Mouse (Mus musculus) heart, postnatal 36 days (tissue): ENCODE data around the gene Ilk. TPM values are rescaled to one million over a fixed set of nuclear protein-coding genes. Genes with fewer than 3 reads are reported as not detected.
A peak's percentile ranks its signal among the peaks of the same experiment; 100 is the strongest.

Source experiments
- DNase-seq, 2 experiments: peaks; one replicate each; pipeline ENCODE4 v3.0.0; 2021 to 2022
- intact Hi-C: fragments of 180-260 bp; cut with DNase I; formaldehyde crosslinking; loops from one replicate; pipeline ENCODE4 v1.15.1; 2025
- total RNA-seq, 2 experiments: library from RNA; stranded (reverse); gene quantifications; 2 replicates each; pipeline ENCODE4 v1.2.3; 2021

The Ilk gene
- total RNA-seq, 2 experiments from 2014 or later = 95.1 to 98.9 TPM

DNA sequence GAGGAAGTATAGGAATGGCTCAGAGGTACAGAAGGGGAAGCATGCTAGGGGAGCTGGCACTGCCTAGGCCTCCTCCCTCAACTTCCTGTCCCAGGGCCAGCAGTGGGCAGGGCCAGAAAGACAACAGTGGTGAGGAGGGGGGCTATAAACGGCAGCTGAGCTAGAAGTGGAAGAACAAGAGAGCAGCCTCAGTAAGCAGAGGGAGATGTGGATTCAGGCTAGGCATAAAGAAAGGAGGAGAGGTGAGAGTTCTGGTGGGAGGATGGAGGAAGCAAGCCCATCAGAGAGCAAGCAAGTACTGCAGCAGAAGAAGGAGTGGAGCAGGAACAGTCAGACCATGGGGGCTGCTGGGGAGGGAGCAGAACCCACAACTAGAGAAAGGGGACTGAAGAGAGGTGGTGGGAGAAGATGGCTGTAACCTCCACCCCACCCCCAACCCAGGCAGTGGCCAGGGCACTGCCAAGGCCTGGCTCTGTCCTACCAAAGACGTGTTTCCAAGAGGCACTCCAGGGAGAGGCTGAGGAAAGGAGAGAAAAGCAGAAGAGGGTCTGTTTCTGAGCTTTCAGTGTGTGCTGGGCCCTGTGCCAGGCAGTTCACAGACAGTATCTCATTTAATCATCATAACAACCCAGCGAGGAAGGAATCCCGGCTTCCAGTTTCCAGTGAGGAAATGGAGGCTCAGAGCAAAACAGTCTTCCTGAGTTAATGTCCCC is 42.3 kb downstream of the Ilk start:
- DNase-seq = peak; percentile 36 to 47
- intact Hi-C loops = loop anchor here (2.0 kb wide), 1 partner anchor 30 kb away; no protein-coding TSS in a partner anchor

DNA sequence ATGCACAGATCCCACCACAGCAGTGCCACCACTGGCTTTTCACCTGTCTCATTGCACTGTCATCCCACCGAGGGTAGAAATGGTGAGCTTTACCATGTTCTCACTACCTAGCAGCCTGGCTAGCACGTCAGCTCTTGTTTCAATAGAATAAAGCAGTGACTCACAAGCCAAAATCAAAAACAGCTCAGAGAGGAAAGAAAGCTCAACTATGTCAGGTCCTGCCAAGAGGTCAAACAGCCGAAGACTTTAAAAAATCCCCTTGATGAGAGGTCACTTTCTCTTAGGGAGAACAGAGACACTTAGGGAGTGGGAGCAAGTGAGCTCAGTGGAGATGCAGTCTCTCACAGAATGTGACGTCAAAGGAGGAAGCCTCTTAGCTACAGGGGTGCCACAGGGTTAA is 47.5 kb downstream of the Ilk start:
- intact Hi-C loops = no loop called here

DNA sequence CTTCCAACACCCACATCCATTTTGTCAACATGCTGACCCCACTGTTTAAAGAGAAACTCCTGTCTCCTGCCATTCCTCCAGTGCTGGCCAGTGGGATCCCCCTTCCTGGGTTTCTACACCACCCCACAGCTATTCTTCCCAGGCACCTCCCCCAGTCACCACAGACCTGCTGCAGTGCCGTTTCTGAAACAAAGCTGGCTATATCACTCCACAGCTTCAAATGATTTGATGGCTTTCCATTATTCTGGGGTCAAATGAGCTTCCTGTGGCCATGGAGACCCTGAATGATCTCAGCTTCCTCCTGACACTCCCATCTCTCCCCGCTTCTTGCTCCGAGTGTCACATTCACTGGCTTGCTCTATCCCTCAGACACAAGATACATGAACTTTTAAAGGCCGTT is 48.2 kb downstream of the Ilk start:
- intact Hi-C loops = no loop called here
- DNase-seq = no peak

More for the DNA sequence above, 47.5 kb downstream of the Ilk start:
- DNase-seq = no peak

DNA sequence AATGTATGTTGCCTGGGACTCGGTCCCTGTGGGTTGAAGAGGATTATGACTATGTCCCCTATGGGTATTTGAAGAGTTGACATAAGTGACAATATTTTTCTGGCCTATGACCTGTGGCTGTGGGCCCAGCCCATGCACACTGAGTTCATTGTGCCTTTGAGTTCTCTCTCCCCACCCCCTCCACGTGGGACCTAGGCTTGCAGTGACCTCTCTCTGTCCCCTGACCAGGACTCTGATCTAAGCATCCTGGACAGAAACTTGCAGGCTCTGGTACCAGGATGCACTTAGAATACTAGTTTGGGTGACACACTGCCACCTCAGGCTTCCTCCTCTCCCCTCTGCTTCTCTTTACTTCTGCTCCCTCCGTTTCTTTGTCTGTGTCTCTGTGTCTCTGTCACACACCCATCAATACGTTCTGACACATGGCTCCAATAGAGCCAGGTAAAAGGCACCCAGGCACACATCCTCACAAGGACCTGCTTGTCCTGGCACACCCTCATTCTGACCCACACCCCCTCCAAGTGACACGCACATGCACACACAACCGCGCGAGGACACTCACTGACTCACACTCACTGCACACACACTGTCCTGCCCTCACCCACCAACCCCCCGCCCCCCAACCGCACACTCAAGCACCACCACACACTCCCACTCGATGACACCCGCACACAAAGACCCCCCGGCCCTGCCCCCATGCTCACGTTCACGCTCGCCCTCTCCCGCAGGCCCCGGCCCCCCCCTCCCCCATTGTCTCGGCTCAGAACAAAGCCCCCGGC is 50.3 kb downstream of the Ilk start:
- DNase-seq = no peak
- intact Hi-C loops = loop anchor here (1.0 kb wide), 1 partner anchor 18 kb away; no protein-coding TSS in a partner anchor

DNA sequence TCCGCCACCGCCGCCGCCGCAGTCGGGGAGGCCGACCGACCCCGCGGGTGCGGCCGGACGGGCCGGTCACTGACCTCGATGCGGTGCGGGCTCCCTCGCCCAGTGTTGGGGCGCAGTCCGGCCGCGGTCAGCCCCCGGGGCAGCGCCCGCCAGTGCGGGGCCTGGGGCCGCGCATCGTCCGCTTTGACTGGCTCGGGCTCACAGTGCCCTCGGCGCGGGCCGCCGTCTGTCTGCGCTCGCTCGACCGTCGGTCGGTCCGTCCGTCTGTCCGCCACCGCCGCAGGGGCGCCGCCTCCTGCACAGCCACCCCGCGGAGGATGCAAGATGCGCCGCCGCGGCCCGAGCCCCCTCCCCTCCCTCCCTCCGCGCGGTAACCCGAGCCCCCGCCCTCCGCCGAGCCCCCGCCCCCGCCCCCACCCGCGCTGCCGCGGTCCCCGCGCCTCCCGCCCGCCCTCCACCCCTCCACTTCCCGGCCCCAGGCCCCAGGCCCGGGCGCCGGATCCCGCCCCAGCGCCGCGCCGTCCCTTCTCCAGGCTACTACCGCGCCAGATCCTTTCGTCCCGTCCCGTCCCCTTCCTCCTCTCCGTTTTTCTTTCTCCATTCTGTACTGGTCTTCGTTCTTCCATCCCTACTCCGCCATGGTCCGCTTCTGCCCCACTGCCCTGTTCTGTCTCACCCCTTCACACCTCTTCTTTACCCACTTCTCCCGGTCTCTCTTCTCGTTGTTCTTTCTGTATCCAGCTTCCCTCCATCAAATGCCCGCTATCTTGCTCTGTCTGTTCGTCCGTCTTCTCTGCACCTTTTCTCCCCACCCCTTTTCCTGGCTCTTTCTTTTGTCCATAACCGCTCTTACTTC is 51.1 kb downstream of the Ilk start, which contains the start of gene Dchs1:
Gene Dchs1, minus strand, starts transcription at position 370 of the 856 bp plus-strand sequence.
- DNase-seq = peak; percentile 46 to 57
- intact Hi-C loops = loop anchor here (1.0 kb wide), 1 partner anchor 19 kb away; no protein-coding TSS in a partner anchor

DNA sequence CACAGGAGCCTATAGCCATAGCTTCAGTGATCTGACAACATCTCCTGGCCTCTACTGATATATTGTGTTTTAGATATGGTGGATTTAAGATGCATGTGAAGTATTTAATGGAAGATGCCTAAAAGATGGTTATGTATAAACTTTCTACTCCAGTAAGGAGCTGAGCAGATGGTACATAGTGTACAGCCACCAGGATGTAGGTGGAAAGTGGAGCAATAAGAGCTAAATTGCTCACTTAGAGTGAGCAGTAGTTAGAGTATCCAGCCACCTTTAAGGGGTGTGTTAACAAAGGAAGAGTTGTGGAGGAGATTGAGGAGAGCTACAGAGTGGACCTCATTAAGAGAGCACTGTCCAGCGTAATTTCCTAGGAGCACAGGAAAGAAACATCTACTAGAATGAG is 54.8 kb downstream of the Ilk start:
- intact Hi-C loops = no loop called here

More for the DNA sequence above, 54.8 kb downstream of the Ilk start:
- no peak for DNase-seq

Other genes starting within 250 kb of the Ilk start
- gene Smpd1, start 182.2 kb upstream of the Ilk start, total RNA-seq = 100 to 1,000 TPM; 156 to 163 TPM
- gene Apbb1, start 154.9 kb upstream of the Ilk start, total RNA-seq = 100 to 1,000 TPM; 116 TPM
- not detected for gene Hpx, start 136.5 kb upstream of the Ilk start, total RNA-seq
- gene Trim3, start 103.0 kb upstream of the Ilk start, total RNA-seq = 10 to 100 TPM; 22.9 to 23.0 TPM
- gene Timm10b, start 96.5 kb upstream of the Ilk start, total RNA-seq = 10 to 100 TPM; 84.2 to 85.0 TPM
- 10 to 100 TPM; 13.4 TPM for gene Arfip2, start 96.2 kb upstream of the Ilk start, total RNA-seq
- gene Gm45799, start 96.0 kb upstream of the Ilk start, total RNA-seq = 1 to 10 TPM in 1 of 2 experiments, under 1 TPM in 1; 1.00 to 6.3 TPM
- under 1 TPM; 0.62 to 0.72 TPM for gene Dnhd1, start 85.8 kb upstream of the Ilk start, total RNA-seq
- gene Rrp8, start 793 bp downstream of the Ilk start, total RNA-seq = 10 to 100 TPM; 10.1 to 11.2 TPM
- gene Taf10, start 7.8 kb downstream of the Ilk start, total RNA-seq = 100 to 1,000 TPM in 1 of 2 experiments, 10 to 100 TPM in 1; 97.5 to 100 TPM
- gene Tpp1, start 15.6 kb downstream of the Ilk start, total RNA-seq = 10 to 100 TPM; 44.7 to 47.5 TPM
- 1 to 10 TPM; 8.6 to 9.8 TPM for gene Dchs1, start 51.1 kb downstream of the Ilk start, total RNA-seq
- 100 to 1,000 TPM; 115 to 117 TPM for gene Mrpl17, start 74.5 kb downstream of the Ilk start, total RNA-seq
- 10 to 100 TPM; 12.1 to 26.5 TPM for gene Gm4070, start 217.4 kb downstream of the Ilk start, total RNA-seq